Mouse (Mus musculus) urinary bladder, postnatal 36 days (tissue): ENCODE measurements around the gene Acat1.

Experiments
- DNase-seq, 2 experiments: peaks; one replicate each; pipeline ENCODE4 v3.0.0; 2022; ENCODE audit warnings: low spot score in 2 of 2, mixed read lengths in 1 of 2

Acat1 gene

GRCm38 (mm10) chr9:53535416-53536320 lies 74.5 kb downstream of the Acat1 start:
- no peak for DNase-seq
